Mouse (Mus musculus): ENCODE results near the gene Cd70. TPM values are rescaled to one million over a fixed set of nuclear protein-coding genes. Genes with fewer than 3 reads are reported as not detected.
A peak's percentile ranks its signal among the peaks of the same experiment; 100 is the strongest.
"Not testable (repeated sequence)": the region's sequence is repeated elsewhere in the genome, so short reads cannot be mapped to it uniquely, and the experiment has no call there.

The Cd70 gene
- polyA plus RNA-seq, 1 experiment from 2014 or later, result not detected

DNA sequence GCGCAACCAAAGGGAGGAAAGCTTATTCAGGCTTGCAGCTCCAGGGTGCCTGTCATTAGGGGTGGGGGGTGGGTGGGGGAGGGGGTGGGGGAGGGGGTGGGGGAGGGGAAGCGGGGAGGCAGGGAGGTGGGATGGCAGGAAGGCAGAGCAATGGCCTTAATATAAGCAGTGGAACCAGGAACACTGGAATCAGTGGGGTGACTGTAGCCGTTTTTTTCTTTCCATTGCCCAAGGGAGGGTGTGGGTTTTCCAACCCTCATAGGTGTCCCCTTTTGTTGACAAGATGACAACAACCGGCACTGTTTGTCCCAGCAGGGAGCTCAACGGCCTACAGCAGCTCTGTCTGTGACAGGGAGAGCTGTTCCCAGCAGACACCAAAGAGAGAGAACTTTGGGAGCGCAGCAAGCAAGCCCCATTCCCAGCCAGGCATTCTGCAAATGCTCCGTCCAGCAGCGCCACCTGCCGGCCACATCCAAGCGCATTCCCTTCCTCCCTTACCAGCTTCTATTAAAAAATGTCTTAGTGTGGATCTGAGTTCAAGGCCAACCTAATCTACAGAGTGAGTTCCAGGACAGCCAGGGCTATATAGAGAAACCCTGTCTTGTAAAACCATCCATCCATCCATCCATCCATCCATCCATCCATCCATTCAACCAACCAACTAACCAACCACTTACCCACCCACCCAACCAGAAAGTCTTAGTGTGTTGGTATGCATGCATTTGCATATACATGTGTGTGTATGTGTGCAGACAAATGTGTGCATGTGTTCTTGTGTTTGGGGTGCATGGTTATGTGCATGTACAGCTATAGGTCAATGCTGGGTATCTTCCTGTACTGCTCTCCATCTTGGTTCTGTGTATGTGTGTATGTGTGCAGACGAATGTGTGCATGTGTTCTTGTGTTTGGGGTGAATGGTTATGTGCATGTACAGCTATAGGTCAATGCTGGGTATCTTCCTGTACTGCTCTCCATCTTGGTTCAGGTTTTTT is 17.5 kb upstream of the Cd70 start:
- H3K9me3 ChIP-seq, result no peaks in the 10 kb centered on the region
- no peak overlapping the region for H3K4me3 ChIP-seq
- ATAC-seq (ENCODE audit: low FRiP score, low read depth), result peak; percentile 86
- no peaks in the 10 kb centered on the region for H3K36me3 ChIP-seq
- peak overlapping the region; percentile 26 for H3K4me2 ChIP-seq (replicated peaks)
- H3K9ac ChIP-seq, result no peak overlapping the region
- peaks cover 5% of the 10 kb centered on the region; the same call in 1 of the 2 replicates for H3K4me1 ChIP-seq
- no peaks in the 10 kb centered on the region for H3K27me3 ChIP-seq (replicated peaks)
- 11% methylated on average over 11 of the region's 11 CpGs for WGBS
- no peak overlapping the region for H3K27ac ChIP-seq

DNA sequence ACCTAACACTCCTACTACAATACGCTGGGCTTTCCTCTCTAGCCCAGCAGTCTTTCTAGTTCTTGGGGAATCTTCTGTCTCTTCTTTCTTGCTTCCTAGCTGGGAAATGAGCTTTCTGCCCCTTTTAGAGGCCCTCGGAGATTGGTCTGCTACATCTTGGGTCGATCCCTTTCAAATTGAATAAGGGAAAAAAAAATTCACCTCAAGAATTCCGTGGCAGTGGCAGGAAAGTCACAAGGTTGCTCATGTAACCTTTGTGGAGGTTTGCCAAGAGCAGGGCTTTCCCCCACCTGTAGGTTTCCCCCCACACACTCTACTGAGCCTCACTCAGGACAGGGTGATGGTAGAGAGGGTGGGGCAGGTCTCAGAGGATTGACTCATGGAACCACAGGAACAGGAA is 4.2 kb upstream of the Cd70 start:
- no peak overlapping the region for H3K4me3 ChIP-seq
- H3K27ac ChIP-seq, result no peak overlapping the region
- peaks cover 21% of the 10 kb centered on the region; the same call in 1 of the 2 replicates for H3K27me3 ChIP-seq (replicated peaks)
- no peaks in the 10 kb centered on the region for H3K9me3 ChIP-seq
- no peak overlapping the region for H3K4me2 ChIP-seq (replicated peaks)
- no peak overlapping the region for H3K9ac ChIP-seq
- no peak for ATAC-seq (ENCODE audit: low FRiP score, low read depth)
- H3K36me3 ChIP-seq, result no peaks in the 10 kb centered on the region
- peaks cover 5% of the 10 kb centered on the region for H3K4me1 ChIP-seq
- WGBS, result 90% methylated on average over 4 of the region's 4 CpGs

DNA sequence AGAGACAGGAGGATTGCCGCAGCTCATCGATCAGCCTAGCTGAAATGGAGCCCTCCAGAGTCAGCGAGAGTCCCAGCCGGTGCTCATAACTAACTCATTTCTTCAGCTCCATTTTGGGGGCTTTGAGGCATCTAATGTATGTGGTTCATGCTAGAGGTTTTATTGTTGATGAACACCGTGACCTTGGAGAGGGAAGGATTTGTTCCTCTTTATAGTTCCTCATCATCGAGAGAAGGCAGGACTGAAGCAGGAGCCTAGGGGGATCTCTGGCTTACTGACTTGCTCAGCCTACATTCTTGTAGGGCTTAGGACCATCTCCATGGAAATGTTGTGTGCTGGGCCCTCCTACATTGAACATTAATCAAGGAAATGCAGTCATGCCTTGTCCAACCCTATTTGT is 3.4 kb upstream of the Cd70 start:
- H3K4me3 ChIP-seq, result no peak overlapping the region
- no peak overlapping the region for H3K27ac ChIP-seq
- ATAC-seq (ENCODE audit: low FRiP score, low read depth), result no peak
- no peak overlapping the region for H3K9ac ChIP-seq
- peaks cover 5% of the 10 kb centered on the region for H3K4me1 ChIP-seq
- no peaks in the 10 kb centered on the region for H3K36me3 ChIP-seq
- H3K27me3 ChIP-seq (replicated peaks), result peaks cover 29% of the 10 kb centered on the region; the same call in 1 of the 2 replicates
- no peak overlapping the region for H3K4me2 ChIP-seq (replicated peaks)
- WGBS, result 68% methylated on average over 6 of the region's 6 CpGs
- H3K9me3 ChIP-seq, result no peaks in the 10 kb centered on the region

DNA sequence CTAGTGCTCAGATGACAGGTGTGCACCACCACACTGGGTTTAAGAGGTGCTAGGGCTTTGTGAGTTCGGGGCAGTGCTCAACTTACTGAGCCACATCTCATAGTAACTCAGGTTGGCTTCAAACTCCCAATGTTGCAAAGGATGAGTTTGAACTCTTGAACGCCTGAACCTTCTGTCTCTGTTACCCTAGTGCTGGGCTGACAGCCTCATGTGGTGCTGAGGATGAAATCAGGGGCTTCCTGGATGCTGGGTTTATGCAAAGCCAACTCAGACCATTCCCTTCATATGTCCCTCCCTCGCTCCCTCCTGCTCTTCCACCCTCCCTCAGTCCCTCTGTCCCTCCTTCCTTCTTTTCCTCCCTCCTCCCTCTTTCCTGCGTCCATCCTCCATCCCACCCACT is 1.2 kb downstream of the Cd70 start:
- Histone ChIP-seq H3K4me3 (no peak overlapping the region), H3K27me3 (replicated peaks) (peaks cover 32% of the 10 kb centered on the region; the same call in 1 of the 2 replicates), H3K9me3 (no peaks in the 10 kb centered on the region), H3K4me2 (replicated peaks) (no peak overlapping the region), H3K27ac (no peak overlapping the region), H3K9ac (no peak overlapping the region), H3K4me1 (peaks cover 5% of the 10 kb centered on the region), H3K36me3 (no peaks in the 10 kb centered on the region)
- ATAC-seq (ENCODE audit: low FRiP score, low read depth), result no peak
- WGBS, result 60% methylated on average over 4 of the region's 4 CpGs

DNA sequence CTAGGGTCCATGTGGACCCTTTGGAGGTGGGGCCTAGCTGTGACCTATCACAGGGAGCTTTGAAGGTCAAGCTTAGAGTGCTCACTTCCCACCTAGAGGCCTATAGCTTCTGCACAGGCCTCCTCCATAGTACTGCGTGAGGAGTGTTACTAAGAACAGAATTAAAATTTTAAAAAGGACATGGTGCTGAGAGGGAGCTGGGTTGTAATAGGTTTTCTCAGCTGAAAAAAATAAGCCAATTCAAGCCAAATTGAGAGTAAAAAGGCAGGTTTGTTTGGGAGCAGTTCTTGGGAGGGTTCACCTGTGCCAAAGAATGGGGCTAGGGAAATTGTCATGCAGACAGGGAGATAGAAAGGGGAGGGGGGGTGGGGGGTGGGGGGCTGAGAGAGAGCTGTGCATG is 4.5 kb downstream of the Cd70 start:
- Histone ChIP-seq H3K9ac (no peak overlapping the region), H3K27me3 (replicated peaks) (peaks cover 25% of the 10 kb centered on the region; the same call in 1 of the 2 replicates), H3K27ac (no peak overlapping the region), H3K4me1 (peaks cover 5% of the 10 kb centered on the region), H3K9me3 (no peaks in the 10 kb centered on the region), H3K4me3 (no peak overlapping the region), H3K4me2 (replicated peaks) (no peak overlapping the region), H3K36me3 (no peaks in the 10 kb centered on the region)
- WGBS, result 72% methylated on average over 1 of the region's 1 CpGs
- ATAC-seq (ENCODE audit: low FRiP score, low read depth), result no peak

DNA sequence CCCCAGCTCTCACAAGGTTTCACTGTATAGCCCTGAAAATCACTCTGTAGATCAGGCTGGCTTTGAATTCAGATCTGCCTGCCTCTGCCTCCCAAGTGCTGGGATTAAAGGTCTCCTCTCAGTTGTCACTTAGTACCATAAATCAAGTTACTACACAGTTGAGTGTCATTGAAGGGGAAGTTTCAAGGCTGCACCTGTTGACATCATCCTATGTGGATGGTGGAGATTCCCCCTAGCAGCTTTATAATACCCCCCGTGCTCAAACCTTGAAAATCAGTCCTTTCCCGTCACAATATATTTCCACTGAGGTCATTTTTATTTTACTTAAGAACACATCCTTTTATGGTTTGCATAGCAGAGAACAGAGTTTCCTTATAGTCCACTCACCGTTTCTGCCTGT is 5.9 kb downstream of the Cd70 start:
- Histone ChIP-seq H3K27me3 (replicated peaks) (peaks cover 10% of the 10 kb centered on the region; the same call in 1 of the 2 replicates), H3K9ac (no peak overlapping the region), H3K27ac (no peak overlapping the region), H3K4me2 (replicated peaks) (no peak overlapping the region), H3K4me3 (no peak overlapping the region), H3K9me3 (no peaks in the 10 kb centered on the region), H3K36me3 (no peaks in the 10 kb centered on the region), H3K4me1 (no peaks in the 10 kb centered on the region)
- no peak for ATAC-seq (ENCODE audit: low FRiP score, low read depth)
- 88% methylated on average over 3 of the region's 3 CpGs for WGBS

DNA sequence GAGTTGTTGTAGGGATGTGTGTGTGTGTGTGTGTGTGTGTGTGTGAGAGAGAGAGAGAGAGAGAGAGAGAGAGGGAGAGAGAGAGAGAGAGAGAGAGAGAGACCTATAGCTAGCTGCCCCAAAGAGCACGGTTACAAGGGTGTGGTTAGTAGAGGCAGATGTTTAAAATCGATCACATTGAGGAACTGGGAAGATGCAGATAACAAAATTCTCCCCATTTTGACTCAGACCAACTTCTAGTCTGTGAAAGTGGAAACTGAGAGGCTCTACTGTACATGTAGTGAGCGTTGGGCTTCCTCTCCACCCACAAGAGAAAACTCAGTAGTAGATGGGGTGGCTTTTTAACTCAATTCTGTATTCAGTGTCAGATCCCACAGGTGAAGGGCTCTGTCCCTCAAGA is 9.9 kb downstream of the Cd70 start:
- Histone ChIP-seq H3K4me1 (no peaks in the 10 kb centered on the region), H3K9ac (no peak overlapping the region), H3K36me3 (no peaks in the 10 kb centered on the region), H3K27me3 (replicated peaks) (0 out of 2 replicates have a peak, but pooled peaks cover 3% of the 10 kb centered on the region), H3K9me3 (no peaks in the 10 kb centered on the region), H3K27ac (no peak overlapping the region), H3K4me3 (no peak overlapping the region), H3K4me2 (replicated peaks) (no peak overlapping the region)
- no peak for ATAC-seq (ENCODE audit: low FRiP score, low read depth)
- WGBS, result 89% methylated on average over 3 of the region's 3 CpGs

DNA sequence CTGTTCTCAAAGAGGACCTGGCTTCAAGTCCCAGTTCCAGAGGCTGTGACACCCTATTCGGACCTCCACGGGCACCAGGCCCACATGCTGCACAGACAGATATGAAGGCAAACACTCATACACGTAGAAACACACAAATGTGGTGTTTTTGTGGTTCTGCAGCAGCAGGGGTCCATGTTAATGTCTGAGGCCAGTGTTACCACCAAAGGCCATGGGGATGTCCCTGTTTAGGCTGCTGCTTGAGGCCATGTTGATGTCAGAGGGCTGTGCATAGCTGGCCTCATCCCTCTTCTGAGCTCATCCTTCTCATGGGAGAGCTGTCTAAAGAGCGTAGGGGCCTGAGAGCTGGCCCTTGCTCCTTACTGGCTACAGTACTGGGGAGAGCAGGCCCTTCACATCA is 10.9 kb downstream of the Cd70 start:
- no peaks in the 10 kb centered on the region for H3K36me3 ChIP-seq
- WGBS, result 89% methylated on average over 4 of the region's 4 CpGs
- 0 out of 2 replicates have a peak, but pooled peaks cover 3% of the 10 kb centered on the region for H3K27me3 ChIP-seq (replicated peaks)
- no peaks in the 10 kb centered on the region for H3K9me3 ChIP-seq
- H3K4me2 ChIP-seq (replicated peaks), result no peak overlapping the region
- no peak overlapping the region for H3K9ac ChIP-seq
- no peak for ATAC-seq (ENCODE audit: low FRiP score, low read depth)
- no peak overlapping the region for H3K4me3 ChIP-seq
- no peaks in the 10 kb centered on the region for H3K4me1 ChIP-seq
- no peak overlapping the region for H3K27ac ChIP-seq

DNA sequence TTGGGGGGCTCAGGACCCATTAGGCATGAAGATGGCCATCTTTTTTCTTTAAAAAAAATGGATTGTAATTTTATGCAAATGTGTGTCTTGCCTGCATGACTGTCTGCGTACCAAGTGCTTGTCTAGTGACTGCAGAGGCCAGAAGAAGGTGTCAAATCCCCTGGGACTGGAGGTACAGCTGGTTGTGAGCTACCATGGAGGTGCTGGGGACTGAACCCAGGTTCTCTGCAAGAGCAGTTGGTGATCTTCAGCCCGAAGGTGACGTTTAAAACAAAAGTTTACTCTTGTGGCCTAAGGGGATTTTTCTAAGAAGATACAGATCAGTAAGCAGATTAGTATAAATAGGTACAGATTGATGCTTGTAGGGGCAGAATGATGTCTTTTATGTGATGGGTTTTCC is 13.9 kb downstream of the Cd70 start:
- Histone ChIP-seq H3K9me3 (no peaks in the 10 kb centered on the region), H3K27ac (no peak overlapping the region), H3K27me3 (replicated peaks) (0 out of 2 replicates have a peak, but pooled peaks cover 3% of the 10 kb centered on the region), H3K36me3 (no peaks in the 10 kb centered on the region), H3K4me2 (replicated peaks) (no peak overlapping the region), H3K4me3 (no peak overlapping the region), H3K4me1 (no peaks in the 10 kb centered on the region), H3K9ac (no peak overlapping the region)
- no peak for ATAC-seq (ENCODE audit: low FRiP score, low read depth)
- WGBS, result 84% methylated on average over 3 of the region's 3 CpGs

DNA sequence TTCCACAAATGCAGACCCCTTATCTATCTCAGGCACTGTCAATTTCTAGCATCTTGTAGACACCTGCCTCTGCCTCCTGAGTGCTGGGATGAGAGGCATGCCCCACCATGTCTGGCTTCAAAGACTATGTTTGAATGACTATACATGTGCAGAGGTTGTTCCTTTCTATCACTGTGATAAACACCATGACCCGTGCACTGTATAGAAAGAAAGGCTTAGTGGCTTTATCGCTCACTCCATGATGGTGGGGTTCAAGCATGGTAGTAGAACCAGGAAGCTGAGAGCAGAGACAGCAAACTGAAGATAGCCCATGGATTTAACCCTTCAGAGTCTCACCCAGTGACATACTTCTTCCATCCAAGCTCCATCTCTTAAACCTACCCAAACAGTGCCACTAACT is 14.9 kb downstream of the Cd70 start:
- Histone ChIP-seq H3K4me2 (replicated peaks) (no peak overlapping the region), H3K4me1 (no peaks in the 10 kb centered on the region)

DNA sequence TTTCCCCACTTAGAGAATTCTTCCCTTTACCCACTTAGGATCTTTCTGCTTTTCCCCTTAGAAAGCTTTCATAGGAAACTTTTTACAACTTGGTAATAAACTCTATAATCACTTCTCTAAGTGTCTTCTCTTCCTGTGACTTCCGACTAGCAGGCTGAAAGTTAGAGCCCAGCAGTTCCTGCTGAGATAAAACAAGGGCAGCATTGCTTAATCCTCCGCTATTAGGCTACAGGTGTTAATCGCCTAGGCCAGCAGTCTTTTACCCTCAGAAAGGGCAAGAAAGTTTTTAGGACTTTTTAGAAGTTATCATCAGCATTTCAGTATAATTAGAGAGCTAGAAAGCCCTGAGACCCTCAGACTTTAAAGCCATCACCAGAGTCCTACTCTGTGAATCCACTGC is 15.6 kb downstream of the Cd70 start:
- not testable (repeated sequence) for H3K4me3 ChIP-seq; ATAC-seq (ENCODE audit: low FRiP score, low read depth); H3K27me3 ChIP-seq (replicated peaks); H3K9me3 ChIP-seq; H3K4me1 ChIP-seq; H3K36me3 ChIP-seq; H3K9ac ChIP-seq; H3K4me2 ChIP-seq (replicated peaks); H3K27ac ChIP-seq
- WGBS, result 4% methylated on average over 3 of the region's 3 CpGs

More for the DNA sequence above, 14.9 kb downstream of the Cd70 start:
- Histone ChIP-seq H3K36me3 (no peaks in the 10 kb centered on the region), H3K27ac (no peak overlapping the region), H3K4me3 (no peak overlapping the region), H3K27me3 (replicated peaks) (0 out of 2 replicates have a peak, but pooled peaks cover 3% of the 10 kb centered on the region), H3K9ac (no peak overlapping the region), H3K9me3 (no peaks in the 10 kb centered on the region)
- ATAC-seq (ENCODE audit: low FRiP score, low read depth), result no peak
- 81% methylated on average over 2 of the region's 2 CpGs for WGBS

DNA sequence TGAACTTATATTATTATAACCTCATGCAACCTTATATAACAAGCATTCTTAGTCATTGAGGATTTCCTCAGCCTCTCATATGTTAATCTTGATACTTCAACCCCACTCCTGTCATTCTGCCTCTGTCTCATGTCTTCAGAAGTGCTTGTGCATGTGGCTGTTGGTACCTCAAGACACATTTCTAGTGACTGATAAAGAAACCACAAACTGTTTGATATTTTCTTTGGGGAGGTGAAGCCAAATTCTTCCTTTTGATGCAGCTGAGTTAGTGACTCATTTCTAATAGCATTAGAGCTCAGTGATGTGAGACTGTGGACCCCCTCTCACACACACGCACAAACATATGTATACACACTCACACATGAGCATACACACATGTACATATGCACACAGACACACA is 17.8 kb downstream of the Cd70 start:
- no peak overlapping the region for H3K4me2 ChIP-seq (replicated peaks)
- H3K9ac ChIP-seq, result no peak overlapping the region
- WGBS, result 86% methylated on average over 1 of the region's 1 CpGs
- H3K27ac ChIP-seq, result no peak overlapping the region
- H3K36me3 ChIP-seq, result no peaks in the 10 kb centered on the region
- no peak for ATAC-seq (ENCODE audit: low FRiP score, low read depth)
- no peaks in the 10 kb centered on the region for H3K4me1 ChIP-seq
- H3K4me3 ChIP-seq, result no peak overlapping the region
- H3K27me3 ChIP-seq (replicated peaks), result no peaks in the 10 kb centered on the region
- H3K9me3 ChIP-seq, result no peaks in the 10 kb centered on the region
